Mouse (Mus musculus) kidney, postnatal 0 days (tissue): ENCODE results near the gene Scn2b. TPM values are rescaled to one million over a fixed set of nuclear protein-coding genes. Genes with fewer than 3 reads are reported as not detected.

Experiments
- ATAC-seq: fragments of 200-750 bp; cut with Nextera tagmentation; replicated peaks from 2 replicates; pipeline ENCODE4 v1.8.0; 2017; ENCODE audit warnings: low read depth, moderate number of reproducible peaks, moderate TSS enrichment, moderate library complexity; ENCODE audit not compliant: low FRiP score
- DNase-seq: peaks from one replicate; pipeline ENCODE4 v3.0.0-alpha.2; 2016; ENCODE audit warnings: low spot score
- H3K27ac ChIP-seq: fragments of 300-500 bp; sonication (generic); 2 replicates; pipeline ENCODE4 v1.5.1; 2014; ENCODE audit warnings: mild to moderate bottlenecking
- H3K27me3 ChIP-seq: fragments of 300-500 bp; sonication (generic); 2 replicates; pipeline ENCODE4 v1.6.1; 2014; ENCODE audit warnings: low read length, mixed read lengths; ENCODE audit not compliant: insufficient read depth
- H3K36me3 ChIP-seq: fragments of 300-500 bp; sonication (generic); 2 replicates; pipeline ENCODE4 v1.6.1; 2014; ENCODE audit warnings: low read length, mixed read lengths; ENCODE audit not compliant: insufficient read depth
- H3K4me1 ChIP-seq: fragments of 300-500 bp; sonication (generic); replicated peaks from 2 replicates; pipeline ENCODE4 v1.6.1; 2014; ENCODE audit warnings: antibody characterized with exemption, low read length, mixed read lengths; ENCODE audit not compliant: insufficient read depth
- H3K4me2 ChIP-seq: fragments of 300-500 bp; sonication (generic); 2 replicates; pipeline ENCODE4 v1.6.1; 2014; ENCODE audit warnings: mild to moderate bottlenecking, low read length, moderate library complexity, mixed read lengths
- H3K4me3 ChIP-seq: fragments of 300-500 bp; sonication (generic); replicated peaks from 2 replicates; pipeline ENCODE4 v1.5.1; 2014; ENCODE audit warnings: low read depth, low read length
- H3K9ac ChIP-seq: fragments of 300-500 bp; sonication (generic); 2 replicates; pipeline ENCODE4 v1.6.1; 2014; ENCODE audit warnings: low read depth, low read length
- H3K9me3 ChIP-seq: fragments of 300-500 bp; sonication (generic); replicated peaks from 2 replicates; pipeline ENCODE4 v1.6.1; 2016; ENCODE audit warnings: low read length, inconsistent platforms, mixed read lengths
- CTCF ChIP-seq: IDR thresholded peaks from 2 replicates; pipeline ENCODE4 v1.5.1; 2016; ENCODE audit warnings: antibody characterized with exemption, low read depth, mild to moderate bottlenecking, moderate library complexity
- WGBS: fragments of 180-500 bp; shearing (Covaris S2); extraction: QIAGEN DNeasy Blood & Tissue Kit; methylation state at CpG from one replicate; pipeline ENCODE4 v1.1.7; 2014; 5-methylcytosine and 5-hydroxymethylcytosine counted together
- polyA plus RNA-seq: library from polyadenylated mRNA; unstranded; fragments of >200 nt; fragmentation: Nextera tagmentation; extraction: Ambion mirVana; gene quantifications from 2 replicates; pipeline ENCODE4 v1.2.1, GENCODE M21; 2015

Scn2b gene
- polyA plus RNA-seq, result 2.4 and 2.8 TPM in 2 replicates

- peak within 1 kb of the TSS; percentile 73 for H3K27ac ChIP-seq
- H3K36me3 ChIP-seq, result no peaks in the 10 kb centered on the region
- peak within 1 kb of the TSS; percentile 69 for H3K9ac ChIP-seq
- peak within 1 kb of the TSS; percentile 66 for H3K4me3 ChIP-seq
- ATAC-seq (0 out of 2 replicates have a peak, but pooled peaks have one; percentile 53), DNase-seq (peak; percentile 94)
- WGBS, result 2% methylated on average over 13 of the region's 13 CpGs
- H3K9me3 ChIP-seq, result no peaks in the 10 kb centered on the region
- peaks cover 11% of the 10 kb centered on the region; the same call in 1 of the 2 replicates for H3K4me1 ChIP-seq
- H3K4me2 ChIP-seq, result peak within 1 kb of the TSS; percentile 67
- no peaks in the 10 kb centered on the region; the same call in 1 of the 2 replicates for H3K27me3 ChIP-seq
- no peak for TF ChIP-seq CTCF
These were observed at the start of gene Scn2b for GRCm38 (mm10) chr9:45117741-45118431. Gene Scn2b (plus strand): TSS chr9:45117782.

GRCm38 (mm10) chr9:45071800-45072199 is 45.8 kb upstream of the Scn2b start:
- H3K36me3 ChIP-seq, result no peaks in the 10 kb centered on the region
- H3K4me3 ChIP-seq, result no peak overlapping the region
- H3K4me2 ChIP-seq, result no peak overlapping the region
- ATAC-seq, result no peak
- TF ChIP-seq CTCF, result no peak
- DNase-seq, result no peak
- H3K4me1 ChIP-seq, result no peaks in the 10 kb centered on the region
- no peak overlapping the region for H3K27ac ChIP-seq
- no peak overlapping the region for H3K9ac ChIP-seq
- H3K27me3 ChIP-seq, result no peaks in the 10 kb centered on the region
- no peaks in the 10 kb centered on the region for H3K9me3 ChIP-seq
- WGBS, result 57% methylated on average over 3 of the region's 3 CpGs

- H3K9ac ChIP-seq, result no peak overlapping the region
- H3K27me3 ChIP-seq, result no peaks in the 10 kb centered on the region
- no peak for TF ChIP-seq CTCF
- H3K27ac ChIP-seq, result no peak overlapping the region
- DNase-seq, result no peak
- no peak for ATAC-seq
- no peak overlapping the region for H3K4me2 ChIP-seq
- no peak overlapping the region for H3K4me3 ChIP-seq
- H3K4me1 ChIP-seq, result no peaks in the 10 kb centered on the region
- H3K36me3 ChIP-seq, result no peaks in the 10 kb centered on the region
- H3K9me3 ChIP-seq, result no peaks in the 10 kb centered on the region
- WGBS, result 68% methylated on average over 3 of the region's 3 CpGs
These were observed 39.7 kb upstream of the Scn2b start for GRCm38 (mm10) chr9:45077859-45078258.

DNA sequence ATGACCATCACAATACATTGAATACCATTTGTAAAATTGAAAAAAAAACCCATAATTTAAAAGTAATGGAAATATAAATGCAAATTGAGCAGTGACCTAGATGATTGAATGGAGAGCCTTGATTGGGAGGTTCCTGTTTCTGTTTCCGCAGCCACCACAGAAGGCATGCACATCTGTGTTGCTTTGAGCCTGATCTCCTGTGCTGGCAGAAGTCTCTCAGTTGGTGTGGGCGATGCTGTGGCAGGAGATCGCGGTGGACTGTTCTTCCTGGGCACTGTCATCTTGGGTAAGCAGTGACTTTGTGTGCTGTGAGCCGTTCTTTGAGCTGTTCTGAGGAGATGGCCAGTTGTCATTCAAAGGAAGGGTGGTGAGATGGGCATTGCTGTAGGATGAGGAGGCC is 38.6 kb upstream of the Scn2b start, which contains the start of gene Jaml:
Gene Jaml, plus strand, starts transcription at position 173 of the 400 bp plus-strand sequence.
- H3K9me3 ChIP-seq, result no peaks in the 10 kb centered on the region
- H3K4me1 ChIP-seq, result no peaks in the 10 kb centered on the region
- H3K36me3 ChIP-seq, result no peaks in the 10 kb centered on the region
- no peak within 1 kb of the TSS for H3K27ac ChIP-seq
- no peak within 1 kb of the TSS for H3K9ac ChIP-seq
- no peak for DNase-seq
- ATAC-seq, result no peak
- H3K4me3 ChIP-seq, result no peak within 1 kb of the TSS
- no peak within 1 kb of the TSS for H3K4me2 ChIP-seq
- no peaks in the 10 kb centered on the region for H3K27me3 ChIP-seq
- no peak for TF ChIP-seq CTCF
- 85% methylated on average over 5 of the region's 5 CpGs for WGBS

- Histone ChIP-seq H3K4me2 (no peak overlapping the region), H3K9ac (no peak overlapping the region), H3K27me3 (no peaks in the 10 kb centered on the region), H3K27ac (no peak overlapping the region), H3K4me1 (no peaks in the 10 kb centered on the region), H3K36me3 (no peaks in the 10 kb centered on the region), H3K9me3 (no peaks in the 10 kb centered on the region), H3K4me3 (no peak overlapping the region)
- no peak for DNase-seq
- ATAC-seq, result no peak
- 87% methylated on average over 3 of the region's 3 CpGs for WGBS
- TF ChIP-seq CTCF, result no peak
These were observed 34.5 kb upstream of the Scn2b start for GRCm38 (mm10) chr9:45083132-45083531.

- TF ChIP-seq CTCF, result no peak
- H3K9ac ChIP-seq, result no peak overlapping the region
- H3K4me3 ChIP-seq, result no peak overlapping the region
- no peaks in the 10 kb centered on the region for H3K36me3 ChIP-seq
- no peak overlapping the region for H3K27ac ChIP-seq
- H3K9me3 ChIP-seq, result no peaks in the 10 kb centered on the region
- WGBS, result 73% methylated on average over 5 of the region's 5 CpGs
- no peak overlapping the region for H3K4me2 ChIP-seq
- DNase-seq, result no peak
- H3K4me1 ChIP-seq, result no peaks in the 10 kb centered on the region
- no peak for ATAC-seq
- H3K27me3 ChIP-seq, result no peaks in the 10 kb centered on the region
These were observed 33.0 kb upstream of the Scn2b start for GRCm38 (mm10) chr9:45084556-45084955.
